Mouse (Mus musculus) common myeloid progenitor, adult 5-6 weeks (primary cell): ENCODE results near the gene Zcchc14. TPM values are rescaled to one million over a fixed set of nuclear protein-coding genes. Genes with fewer than 3 reads are reported as not detected.

ENCODE experiments used
- ATAC-seq: replicated peaks from 2 replicates; pipeline ENCODE4 v1.8.0; 2016; ENCODE audit warnings: low read depth, mild to moderate bottlenecking, moderate TSS enrichment, inconsistent platforms; ENCODE audit not compliant: poor library complexity, severe bottlenecking
- total RNA-seq: library from RNA; stranded (forward); fragments of 200-1000, 187-1606 nt; gene quantifications from 2 replicates; pipeline ENCODE4 v1.2.3, GENCODE M21; 2017

The Zcchc14 gene
- total RNA-seq, 1 experiment from 2014 or later: 0.23 TPM

- ATAC-seq: no peak
Observed at GRCm38 (mm10) chr8:121561636-121562345, 90.9 kb downstream of the Zcchc14 start.

GRCm38 (mm10) chr8:121560432-121561100 lies 92.1 kb downstream of the Zcchc14 start:
- no peak for ATAC-seq

GRCm38 (mm10) chr8:121559801-121560200 lies 92.9 kb downstream of the Zcchc14 start:
- ATAC-seq: no peak

GRCm38 (mm10) chr8:121558538-121558937 lies 94.2 kb downstream of the Zcchc14 start:
- ATAC-seq: no peak

- no peak for ATAC-seq
Observed at GRCm38 (mm10) chr8:121557746-121558145, 95.0 kb downstream of the Zcchc14 start.

GRCm38 (mm10) chr8:121553831-121554475 lies 98.7 kb downstream of the Zcchc14 start:
- no peak for ATAC-seq

GRCm38 (mm10) chr8:121552506-121552905 lies 100.2 kb downstream of the Zcchc14 start:
- ATAC-seq: no peak

- ATAC-seq: no peak
Observed at GRCm38 (mm10) chr8:121551065-121551985, 101.4 kb downstream of the Zcchc14 start.

GRCm38 (mm10) chr8:121550056-121550455 lies 102.6 kb downstream of the Zcchc14 start:
- no peak for ATAC-seq

Other genes starting within 250 kb of the Zcchc14 start
- not detected in 2 replicates for gene 1700018B08Rik, start 108.6 kb downstream of the Zcchc14 start, total RNA-seq
- 6.8 and 8.8 TPM in 2 replicates for gene Fbxo31, start 74.1 kb downstream of the Zcchc14 start, total RNA-seq
- 86.6 and 91.3 TPM in 2 replicates for gene Map1lc3b, start 62.5 kb downstream of the Zcchc14 start, total RNA-seq
- not detected in 2 replicates for gene Jph3, start 76.7 kb upstream of the Zcchc14 start, total RNA-seq
- gene Klhdc4, start 176.7 kb upstream of the Zcchc14 start, total RNA-seq: 24.4 and 33.7 TPM in 2 replicates